Mouse (Mus musculus) erythroblast, embryonic 14.5 days (primary cell): ENCODE data around the gene Psma5. TPM values are rescaled to one million over a fixed set of nuclear protein-coding genes. Genes with fewer than 3 reads are reported as not detected.
A peak's percentile ranks its signal among the peaks of the same experiment; 100 is the strongest.

Source experiments
- H3K27me3 ChIP-seq: 2 replicates; pipeline ENCODE4 v1.6.1; 2012; ENCODE audit warnings: inconsistent platforms; ENCODE audit not compliant: control insufficient read depth
- H3K36me3 ChIP-seq: 2 replicates; pipeline ENCODE4 v1.6.1; 2012; ENCODE audit warnings: mild to moderate bottlenecking, inconsistent platforms; ENCODE audit not compliant: control insufficient read depth
- H3K4me1 ChIP-seq: 2 replicates; pipeline ENCODE4 v1.6.1; 2012; ENCODE audit warnings: inconsistent platforms; ENCODE audit not compliant: control insufficient read depth
- H3K4me3 ChIP-seq: replicated peaks from 2 replicates; pipeline ENCODE3; 2012; ENCODE audit warnings: moderate library complexity, mild to moderate bottlenecking, inconsistent platforms
- H3K9me3 ChIP-seq: 2 replicates; pipeline ENCODE4 v1.6.1; 2012; ENCODE audit warnings: low read length, inconsistent platforms, mixed read lengths; ENCODE audit not compliant: control insufficient read depth
- GATA1 ChIP-seq: IDR thresholded peaks from 2 replicates; pipeline ENCODE4 v1.6.1; 2012; ENCODE audit warnings: low read length, inconsistent platforms, mixed read lengths
- TAL1 ChIP-seq: IDR thresholded peaks from 3 replicates; pipeline ENCODE4 v1.6.1; 2012; ENCODE audit warnings: low read length, inconsistent platforms, mixed read lengths
- polyA plus RNA-seq: library from polyadenylated mRNA; stranded (reverse); fragments of >175 nt; gene quantifications from 2 replicates; pipeline ENCODE4 v1.2.3, GENCODE M21; 2012

Psma5 gene
- polyA plus RNA-seq, result 0.21 and 0.71 TPM in 2 replicates

DNA sequence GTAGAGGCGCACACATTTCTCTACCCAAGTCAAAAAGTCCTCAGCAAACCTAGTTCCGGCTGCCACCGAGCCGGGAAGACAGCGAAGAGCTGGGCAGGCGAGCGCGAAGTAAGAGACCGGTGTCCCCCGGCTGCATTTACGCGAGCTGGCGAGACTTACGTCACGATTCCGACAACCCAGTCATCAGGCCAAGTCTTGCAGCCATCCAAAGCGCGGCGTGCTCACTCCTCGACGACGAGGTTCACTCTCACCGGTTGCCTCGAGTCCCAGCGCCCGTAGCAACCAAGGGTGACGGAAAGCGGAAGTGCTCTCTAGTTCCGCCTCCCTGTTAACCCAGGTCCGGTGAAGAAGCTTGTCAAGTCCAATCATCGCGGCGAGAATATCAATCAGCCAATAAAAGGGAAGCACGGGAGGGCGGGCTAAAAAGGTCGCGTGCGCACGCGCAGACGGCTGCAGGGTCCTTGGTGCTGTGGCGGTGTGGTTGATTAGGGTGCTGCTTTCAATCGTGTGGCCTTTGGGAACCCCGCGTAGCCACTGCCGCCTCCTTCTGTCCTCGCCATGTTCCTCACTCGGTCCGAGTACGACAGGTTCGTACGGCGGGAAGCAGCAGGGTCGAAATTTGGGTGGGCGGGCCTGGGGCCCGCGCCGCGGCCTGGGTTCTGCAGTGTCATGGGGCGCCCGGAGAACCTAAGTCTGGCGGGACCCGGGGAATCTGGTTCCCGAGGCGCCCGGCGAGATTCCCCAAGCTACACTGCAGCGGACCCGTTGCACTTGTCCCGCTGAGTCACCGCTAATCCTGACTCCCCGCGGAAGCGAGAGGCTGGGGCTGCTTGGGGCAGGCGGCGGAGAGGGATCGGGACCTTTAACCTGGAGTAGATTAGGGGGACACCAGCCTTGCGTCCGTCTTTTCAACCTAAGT, at the start of gene Psma5:
Psma5 (plus strand) TSS at position 208 of the 919 bp plus-strand sequence.
- H3K27me3 ChIP-seq, result no peaks in the 10 kb centered on the region
- H3K9me3 ChIP-seq, result no peaks in the 10 kb centered on the region
- peak within 1 kb of the TSS; percentile 92 for H3K4me3 ChIP-seq
- TF ChIP-seq GATA1 (no peak), TAL1 (no peak)
- peaks cover 26% of the 10 kb centered on the region for H3K4me1 ChIP-seq
- H3K36me3 ChIP-seq, result peaks cover 13% of the 10 kb centered on the region

DNA sequence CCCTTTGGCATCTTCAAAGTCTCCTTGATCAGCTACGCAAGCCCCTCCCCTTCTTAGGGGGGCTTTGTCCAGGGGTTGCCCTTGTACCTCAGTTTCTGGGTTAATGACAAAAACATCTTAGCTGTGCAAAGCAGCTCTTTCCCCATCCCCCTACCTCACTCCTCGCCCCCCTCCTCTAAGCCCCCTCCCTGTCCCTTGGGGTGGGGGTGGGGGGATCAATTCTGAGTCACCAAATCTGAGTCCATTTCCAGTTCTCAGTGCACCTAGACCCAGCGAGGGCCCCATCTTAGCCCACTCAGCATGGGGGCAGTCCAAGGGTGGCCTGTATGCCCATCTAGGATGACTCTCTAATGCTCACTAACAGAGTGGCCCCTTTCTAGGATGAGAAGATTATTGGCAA, 47.7 kb upstream of the Psma5 start:
- no peak for TF ChIP-seq TAL1
- Histone ChIP-seq H3K4me3 (peak overlapping the region; percentile 89), H3K36me3 (peaks cover 32% of the 10 kb centered on the region)

DNA sequence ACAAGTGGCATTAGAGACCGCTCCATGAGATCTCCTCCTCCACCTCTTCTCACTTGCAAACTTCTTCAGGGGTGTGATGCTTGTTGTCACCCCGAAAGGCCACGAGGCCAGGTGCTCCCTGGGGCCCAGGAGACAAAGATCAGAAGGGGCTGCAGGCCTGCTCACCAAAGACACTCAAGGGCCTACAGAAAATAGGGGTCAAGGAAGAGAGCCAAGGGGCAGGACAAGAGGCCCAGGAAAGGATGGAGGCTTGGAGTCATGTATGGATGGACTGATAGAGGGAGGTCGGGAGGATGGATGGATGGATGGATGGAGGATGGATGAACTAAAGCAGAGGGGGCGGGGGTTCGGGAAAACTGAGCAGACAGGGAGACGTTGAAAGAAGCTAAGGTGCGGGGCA, 47.2 kb upstream of the Psma5 start:
- TF ChIP-seq TAL1, result no peak
- TF ChIP-seq GATA1, result no peak

More for the DNA sequence above, 47.7 kb upstream of the Psma5 start:
- Histone ChIP-seq H3K27me3 (peaks cover 24% of the 10 kb centered on the region), H3K4me1 (peaks cover 26% of the 10 kb centered on the region), H3K9me3 (no peaks in the 10 kb centered on the region)

DNA sequence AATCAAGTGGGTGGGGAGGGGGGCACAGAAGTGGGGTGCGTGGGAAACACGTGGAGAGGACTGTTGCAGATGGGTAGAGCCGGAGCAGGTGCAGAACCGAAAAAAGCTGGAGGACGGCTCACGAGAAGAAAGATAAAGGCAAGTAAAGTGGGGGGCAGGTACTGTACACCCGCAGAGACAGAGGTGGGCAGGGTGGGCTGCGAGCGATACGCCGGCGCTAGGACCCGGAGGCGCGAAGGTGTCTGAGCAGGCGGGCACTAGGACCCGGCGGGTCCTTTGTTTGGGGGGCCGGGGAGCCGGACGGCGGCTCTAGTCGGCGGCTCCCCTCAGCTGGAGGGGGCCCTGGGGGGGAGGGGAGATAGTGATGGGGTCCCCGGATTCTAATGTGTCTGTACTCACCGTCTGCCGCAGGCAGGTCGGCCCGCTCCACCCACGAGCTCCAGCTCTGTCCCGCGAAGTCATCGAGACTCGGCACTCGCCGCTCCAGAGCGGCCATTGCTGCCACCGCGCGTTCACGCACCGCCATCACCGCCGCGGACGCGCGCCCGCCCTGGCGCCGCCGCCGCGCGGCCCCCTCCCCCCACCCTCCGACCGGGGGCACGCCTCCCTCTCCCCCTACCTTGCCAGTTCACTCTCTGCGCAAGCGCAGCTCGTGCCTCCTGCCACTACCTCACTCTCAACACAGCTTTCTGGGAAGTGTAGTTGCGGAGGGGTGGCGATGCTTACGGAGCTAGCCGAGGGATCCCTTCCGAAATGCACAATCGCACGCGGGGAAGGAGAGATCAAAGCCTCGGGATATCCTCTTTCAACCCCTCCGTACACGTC, 46.6 kb upstream of the Psma5 start:
- Histone ChIP-seq H3K9me3 (no peaks in the 10 kb centered on the region), H3K4me1 (peaks cover 26% of the 10 kb centered on the region), H3K36me3 (peaks cover 22% of the 10 kb centered on the region), H3K4me3 (peak overlapping the region; percentile 89), H3K27me3 (peaks cover 29% of the 10 kb centered on the region)
- TF ChIP-seq TAL1, result no peak
- no peak for TF ChIP-seq GATA1

More for the DNA sequence above, 47.2 kb upstream of the Psma5 start:
- Histone ChIP-seq H3K9me3 (no peaks in the 10 kb centered on the region), H3K4me3 (peak overlapping the region; percentile 89), H3K36me3 (peaks cover 27% of the 10 kb centered on the region), H3K27me3 (peaks cover 29% of the 10 kb centered on the region), H3K4me1 (peaks cover 26% of the 10 kb centered on the region)

DNA sequence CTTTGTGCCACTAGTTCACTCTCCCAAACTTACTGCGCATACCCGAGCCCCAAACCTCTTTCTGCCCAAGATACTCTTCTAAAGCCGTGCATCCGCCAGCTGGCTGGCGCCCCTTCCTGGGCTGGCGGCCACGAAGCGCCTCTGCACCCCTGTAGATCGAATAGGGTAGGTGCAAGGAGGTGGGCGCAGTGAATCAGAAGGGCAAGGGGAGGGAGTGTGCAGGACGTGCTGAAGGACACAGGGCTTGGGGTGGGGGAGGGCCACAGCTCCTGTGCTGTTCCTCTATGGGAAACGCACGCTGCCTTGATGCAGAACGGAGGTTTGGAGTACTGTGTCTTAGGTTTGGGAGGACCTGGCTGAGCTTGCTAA, 46.0 kb upstream of the Psma5 start, which contains the start of gene Atxn7l2:
Atxn7l2 (minus strand) TSS at position 164 of the 369 bp plus-strand sequence.
- peaks cover 16% of the 10 kb centered on the region for H3K36me3 ChIP-seq
- H3K4me3 ChIP-seq, result peak within 1 kb of the TSS; percentile 89
- H3K9me3 ChIP-seq, result no peaks in the 10 kb centered on the region
- peaks cover 26% of the 10 kb centered on the region for H3K4me1 ChIP-seq
- TF ChIP-seq TAL1 (no peak), GATA1 (no peak)
- H3K27me3 ChIP-seq, result peaks cover 29% of the 10 kb centered on the region

DNA sequence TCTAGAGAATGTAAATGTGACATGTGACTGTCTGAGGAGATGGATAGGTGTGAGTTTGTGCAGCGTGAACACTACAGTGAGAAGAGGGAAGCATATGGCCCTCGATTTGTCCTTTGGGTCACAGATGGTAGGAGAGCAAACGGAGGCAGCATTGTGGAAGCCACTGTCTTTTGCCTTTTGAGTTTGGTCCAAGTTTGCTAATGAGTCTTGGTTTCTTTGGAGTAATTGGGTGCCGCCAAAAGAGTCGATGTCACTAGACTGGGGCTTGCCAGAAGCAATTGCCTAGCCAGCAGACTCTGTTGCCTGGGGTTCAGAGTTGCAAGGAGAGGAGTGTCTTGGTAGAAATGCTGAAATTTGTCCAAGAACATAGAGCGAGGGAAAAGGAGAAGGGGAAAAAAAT, 44.9 kb upstream of the Psma5 start:
- Histone ChIP-seq H3K27me3 (peaks cover 32% of the 10 kb centered on the region), H3K4me1 (peaks cover 26% of the 10 kb centered on the region), H3K4me3 (no peak overlapping the region), H3K9me3 (no peaks in the 10 kb centered on the region), H3K36me3 (peaks cover 5% of the 10 kb centered on the region)
- TF ChIP-seq GATA1 (no peak), TAL1 (no peak)

DNA sequence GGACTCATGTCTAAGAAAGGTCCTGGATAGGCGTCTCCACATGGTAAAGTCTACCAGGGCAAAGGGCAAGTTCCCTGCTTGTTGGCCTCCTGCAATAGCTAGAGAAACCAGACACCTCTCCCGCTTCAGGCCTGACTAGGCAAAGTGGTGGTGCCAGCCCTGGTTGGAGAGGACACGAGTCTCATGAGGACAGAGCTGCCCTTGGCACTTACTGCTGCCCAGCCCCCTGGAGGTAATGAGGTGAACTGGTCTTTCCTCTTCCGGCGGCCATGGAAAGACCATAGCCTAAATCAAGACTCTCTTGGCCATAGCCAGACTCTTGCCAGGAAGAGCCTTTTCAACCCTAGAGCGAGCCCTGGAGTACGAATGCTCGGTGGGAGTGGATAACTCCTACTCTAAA, 44.3 kb upstream of the Psma5 start:
- Histone ChIP-seq H3K9me3 (no peaks in the 10 kb centered on the region), H3K36me3 (peaks cover 2% of the 10 kb centered on the region; the same call in 1 of the 2 replicates), H3K27me3 (peaks cover 32% of the 10 kb centered on the region), H3K4me1 (peaks cover 26% of the 10 kb centered on the region), H3K4me3 (no peak overlapping the region)
- TF ChIP-seq GATA1 (no peak), TAL1 (no peak)

DNA sequence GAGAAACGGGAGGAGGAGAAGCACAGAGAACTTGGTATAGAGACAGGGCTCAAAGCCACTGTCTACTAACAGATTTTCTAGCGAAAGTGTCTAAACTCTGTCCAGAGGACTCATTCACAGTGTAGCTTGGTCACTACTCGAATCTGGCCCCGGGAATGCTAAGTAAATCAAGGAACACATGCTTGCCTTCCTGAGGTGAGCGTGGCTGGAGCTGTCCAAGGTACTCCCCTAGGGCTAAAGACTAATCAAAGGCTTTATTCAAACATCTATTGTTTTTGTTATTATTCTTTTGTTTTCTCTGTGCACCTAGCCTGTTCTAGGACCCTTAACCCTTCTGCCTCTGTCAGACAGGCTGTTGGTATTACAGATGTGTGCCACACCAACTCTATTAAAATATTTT, 42.0 kb upstream of the Psma5 start:
- Histone ChIP-seq H3K4me1 (peaks cover 12% of the 10 kb centered on the region), H3K27me3 (peaks cover 36% of the 10 kb centered on the region), H3K4me3 (no peak overlapping the region), H3K36me3 (no peaks in the 10 kb centered on the region), H3K9me3 (no peaks in the 10 kb centered on the region)
- no peak for TF ChIP-seq TAL1

DNA sequence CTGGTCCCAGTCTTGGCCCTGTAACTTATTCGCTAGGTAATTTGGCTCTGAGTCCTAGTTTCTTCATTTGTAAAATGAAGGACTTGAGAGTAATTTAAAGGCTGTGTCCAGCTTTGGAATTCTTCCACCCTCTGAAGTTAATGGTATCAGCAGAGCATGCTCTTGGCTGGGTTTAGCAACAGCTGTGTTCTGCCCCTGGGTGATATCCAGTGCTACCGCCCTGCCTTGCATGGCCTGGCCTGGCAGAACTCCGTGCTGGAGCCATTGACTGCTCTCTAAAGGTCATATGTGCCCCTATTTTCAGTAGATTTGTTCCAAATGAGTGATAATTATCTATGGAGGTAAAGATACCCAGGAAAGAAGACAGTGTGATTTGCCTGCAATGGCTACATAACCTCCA, 36.1 kb upstream of the Psma5 start:
- no peaks in the 10 kb centered on the region; the same call in 1 of the 2 replicates for H3K9me3 ChIP-seq
- no peaks in the 10 kb centered on the region for H3K36me3 ChIP-seq
- H3K27me3 ChIP-seq, result peaks cover 56% of the 10 kb centered on the region
- no peak overlapping the region for H3K4me3 ChIP-seq
- TF ChIP-seq TAL1, result no peak
- no peak for TF ChIP-seq GATA1
- H3K4me1 ChIP-seq, result no peaks in the 10 kb centered on the region
